Mouse (Mus musculus): ENCODE measurements around the gene Trip6.

Trip6 gene

GRCm38 (mm10) chr5:137314193-137315083 lies at the start of gene Trip6:
Gene Trip6 (minus strand): TSS chr5:137314404.
- DNase-seq (ENCODE audit: low spot score): peak; percentile 98

- DNase-seq (ENCODE audit: low spot score): no peak
Measured at GRCm38 (mm10) chr5:137358382-137358781, 44.2 kb upstream of the Trip6 start.

DNA sequence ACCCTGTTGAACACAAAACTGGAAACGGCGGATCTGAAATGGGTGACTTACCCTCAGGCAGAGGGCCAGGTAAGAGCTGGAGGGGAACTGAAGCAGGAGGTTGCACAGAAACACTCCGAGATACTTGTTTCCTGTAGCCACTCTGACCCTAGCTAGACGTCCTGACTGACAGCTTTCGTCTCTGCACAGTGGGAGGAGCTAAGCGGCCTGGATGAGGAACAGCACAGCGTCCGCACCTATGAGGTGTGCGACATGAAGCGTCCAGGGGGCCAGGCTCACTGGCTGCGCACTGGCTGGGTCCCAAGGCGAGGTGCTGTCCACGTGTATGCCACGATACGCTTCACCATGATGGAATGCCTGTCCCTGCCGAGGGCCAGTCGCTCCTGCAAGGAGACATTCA lies 39.9 kb upstream of the Trip6 start:
- no peak for DNase-seq (ENCODE audit: low spot score)

DNA sequence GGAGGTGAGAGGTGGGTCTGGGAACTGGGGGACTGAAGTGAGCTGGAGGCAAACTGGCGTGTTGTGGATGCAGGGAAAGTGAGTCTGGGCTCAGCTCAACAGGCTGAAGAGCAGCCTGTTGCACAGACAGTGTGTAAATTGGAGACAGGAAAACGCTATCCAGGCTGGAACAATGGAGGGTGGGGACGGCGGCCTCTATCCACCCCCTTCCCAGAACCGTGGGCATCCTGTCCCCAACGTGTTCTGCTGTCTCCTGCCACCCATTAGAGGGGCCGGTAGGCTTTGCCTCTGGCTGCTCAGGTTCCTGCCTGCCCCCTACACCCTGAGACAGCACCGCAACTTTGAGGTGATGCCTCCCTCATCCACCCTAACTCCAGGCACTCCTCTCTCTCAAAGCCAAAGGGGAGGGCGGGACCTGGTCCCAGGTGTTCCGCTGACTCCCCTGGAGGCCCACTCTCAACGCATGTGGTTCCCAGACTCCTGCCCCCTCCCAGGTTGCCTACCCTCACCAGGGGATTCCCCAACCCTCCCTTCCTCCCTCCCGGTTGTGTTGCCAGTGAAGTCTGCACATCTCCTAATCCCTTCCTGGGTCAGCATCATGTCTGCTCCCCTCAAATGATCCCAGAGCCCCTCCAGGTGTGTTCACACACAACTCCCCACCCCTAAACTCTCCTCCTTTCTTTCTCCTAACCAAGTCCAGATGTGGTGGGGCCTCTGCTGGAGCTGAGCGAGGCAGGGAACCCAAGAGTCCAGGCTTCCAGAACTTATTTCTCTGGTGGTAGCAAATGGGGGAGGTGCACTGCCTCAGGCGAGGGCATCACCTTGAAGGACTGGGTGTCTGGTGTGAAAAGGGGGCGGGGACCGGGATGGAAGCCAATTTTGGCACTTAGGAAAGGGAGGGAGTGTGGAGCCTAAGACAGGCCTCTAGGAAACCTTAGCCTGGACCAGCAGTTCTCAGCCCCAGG lies 38.1 kb upstream of the Trip6 start:
- DNase-seq (ENCODE audit: low spot score): peak; percentile 76

GRCm38 (mm10) chr5:137351394-137351793 lies 37.2 kb upstream of the Trip6 start:
- DNase-seq (ENCODE audit: low spot score): no peak

DNA sequence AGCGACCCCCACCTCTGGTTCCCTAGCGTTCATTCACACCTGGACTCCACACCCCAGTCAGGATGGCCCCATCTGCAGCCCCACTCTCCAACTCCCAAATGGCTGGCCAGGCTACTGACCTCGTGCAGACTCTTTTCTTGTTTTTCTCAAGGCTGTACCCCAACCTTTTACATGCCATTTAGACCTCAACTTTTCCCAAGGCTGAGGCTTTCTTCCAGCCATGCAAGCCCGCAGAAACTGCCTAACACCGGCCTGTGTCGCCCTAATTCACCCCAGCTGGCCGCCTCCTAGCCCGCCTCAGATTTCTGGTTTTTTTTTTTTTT lies 36.8 kb upstream of the Trip6 start:
- DNase-seq (ENCODE audit: low spot score): no peak

DNA sequence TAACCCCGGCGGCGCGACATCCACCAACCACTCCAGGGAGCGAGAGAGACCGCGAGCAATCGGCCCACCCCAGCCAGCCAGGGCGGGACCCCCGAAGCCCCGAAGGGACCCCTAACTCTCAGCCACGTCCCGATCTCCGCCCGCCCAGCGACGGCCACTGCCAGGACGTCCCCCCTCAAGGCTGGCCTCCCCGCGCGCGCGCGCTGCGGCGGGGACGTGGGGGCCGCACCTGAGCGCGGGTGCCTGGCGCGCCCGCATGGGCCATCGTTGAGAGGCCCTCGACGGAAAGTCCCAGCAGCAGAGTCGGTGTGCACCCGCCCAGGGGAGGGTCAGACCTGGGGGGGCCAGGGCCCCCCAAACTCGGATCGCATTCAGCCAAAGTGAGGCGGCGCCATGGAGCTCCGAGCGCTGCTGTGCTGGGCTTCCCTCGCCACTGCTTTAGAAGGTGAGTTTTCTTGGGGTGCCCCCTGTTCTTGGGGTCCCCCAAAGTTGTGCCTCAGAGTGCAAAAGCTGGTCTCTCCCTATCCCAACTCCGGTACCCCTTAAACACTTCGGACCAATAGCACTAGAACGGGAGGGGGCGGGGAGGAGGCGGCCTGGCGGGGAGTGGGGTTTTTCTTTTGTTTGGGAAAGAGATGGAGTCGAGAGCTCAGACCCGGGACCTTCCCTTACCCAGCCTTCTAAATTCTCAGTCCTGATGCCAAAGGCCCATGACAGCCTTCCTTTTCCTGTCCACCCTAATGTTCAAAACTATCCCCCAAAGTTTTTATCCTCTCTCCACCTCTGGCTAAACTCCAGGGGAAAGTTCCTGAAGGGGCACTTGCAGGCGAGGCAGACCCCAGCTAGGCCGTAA lies 36.2 kb upstream of the Trip6 start:
- no peak for DNase-seq (ENCODE audit: low spot score)

DNA sequence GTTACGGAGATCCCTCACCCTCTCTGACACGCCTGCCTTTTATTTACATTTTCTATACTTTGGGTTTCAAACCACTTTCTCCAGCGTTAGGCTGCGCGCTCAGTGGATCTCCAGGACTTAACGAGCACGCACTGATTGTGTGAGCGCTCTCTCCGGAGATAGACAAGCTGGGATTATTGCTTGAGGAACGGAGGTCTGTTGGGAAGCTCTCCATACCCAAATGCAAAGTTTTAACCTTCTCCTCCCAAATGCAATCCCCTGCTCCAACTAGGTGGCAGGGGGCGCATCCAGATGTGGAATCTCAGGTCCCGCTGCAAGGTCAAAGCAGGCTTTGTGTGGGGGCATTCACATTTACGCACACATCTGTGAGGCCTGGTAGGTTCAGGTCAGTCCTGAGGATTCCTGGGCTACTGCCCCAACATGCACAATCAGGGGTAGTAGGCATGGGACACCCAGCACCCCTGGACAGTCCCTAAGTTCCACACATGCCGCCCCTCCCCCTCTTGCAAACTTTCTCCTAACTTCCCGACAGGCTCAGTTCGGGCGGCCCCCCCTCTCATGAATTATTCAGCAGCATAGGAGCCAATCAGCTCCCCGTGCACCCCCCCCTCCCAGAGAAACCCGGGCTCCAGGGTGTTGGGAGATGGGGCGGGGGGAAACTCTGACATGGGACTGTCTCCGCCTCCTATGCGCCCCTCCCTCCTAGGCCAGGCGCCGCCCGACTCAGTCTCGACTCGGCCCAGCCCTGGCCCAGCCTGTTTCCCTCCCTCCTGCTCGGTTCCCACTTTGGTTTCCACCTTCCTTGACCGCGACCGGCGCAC lies 35.4 kb upstream of the Trip6 start, which contains the start of gene Ephb4:
Gene Ephb4, plus strand, starts transcription at position 726 of the 821 bp plus-strand sequence.
- peak; percentile 94 for DNase-seq (ENCODE audit: low spot score)

DNA sequence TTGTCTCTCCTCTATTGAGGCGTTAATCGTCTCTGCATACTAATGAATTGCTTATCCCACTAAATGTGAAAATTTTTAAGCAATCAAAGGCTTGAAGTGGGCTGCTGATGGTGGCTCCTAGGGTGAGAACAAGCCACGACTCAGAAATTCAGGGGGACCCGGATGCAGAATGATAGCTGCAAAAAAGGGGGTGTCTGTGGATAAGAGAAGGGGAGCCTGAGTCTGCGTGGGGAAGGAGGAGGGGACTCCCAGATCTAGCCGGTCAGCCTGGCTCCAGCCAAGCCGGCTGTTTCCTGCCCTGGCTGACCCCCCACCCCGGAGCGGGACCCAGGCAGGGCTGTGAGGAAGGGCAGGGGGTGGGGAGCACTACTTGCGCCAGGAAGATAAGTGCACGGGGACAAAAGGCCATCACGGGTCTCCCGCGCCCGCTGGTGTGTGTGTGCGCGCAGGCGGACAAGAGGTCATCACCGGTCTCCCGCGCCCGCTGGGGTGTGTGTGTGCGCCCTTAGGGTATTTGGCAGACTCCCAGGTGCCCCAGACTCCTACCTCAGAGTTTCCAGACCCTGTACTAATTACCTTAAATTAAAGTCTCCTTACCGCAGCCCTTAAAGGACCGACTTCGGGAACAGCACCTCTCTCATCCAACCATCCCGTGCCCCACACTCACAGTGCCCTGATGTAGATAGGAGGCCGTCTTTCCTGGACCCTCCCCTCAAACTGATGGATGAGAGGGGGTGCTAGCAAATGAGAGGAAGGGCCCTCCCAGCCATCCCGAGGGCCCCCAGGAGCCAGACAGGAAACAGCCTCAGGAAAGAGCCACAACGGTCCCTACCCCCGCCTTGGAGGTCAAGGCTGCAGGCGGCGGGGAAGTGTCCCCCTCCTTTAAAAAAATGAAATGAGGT lies 34.5 kb upstream of the Trip6 start:
- peak; percentile 69 for DNase-seq (ENCODE audit: low spot score)

- DNase-seq (ENCODE audit: low spot score): no peak
Measured at GRCm38 (mm10) chr5:137347856-137348255, 33.7 kb upstream of the Trip6 start.

- DNase-seq (ENCODE audit: low spot score): no peak
Measured at GRCm38 (mm10) chr5:137346983-137347382, 32.8 kb upstream of the Trip6 start.

DNA sequence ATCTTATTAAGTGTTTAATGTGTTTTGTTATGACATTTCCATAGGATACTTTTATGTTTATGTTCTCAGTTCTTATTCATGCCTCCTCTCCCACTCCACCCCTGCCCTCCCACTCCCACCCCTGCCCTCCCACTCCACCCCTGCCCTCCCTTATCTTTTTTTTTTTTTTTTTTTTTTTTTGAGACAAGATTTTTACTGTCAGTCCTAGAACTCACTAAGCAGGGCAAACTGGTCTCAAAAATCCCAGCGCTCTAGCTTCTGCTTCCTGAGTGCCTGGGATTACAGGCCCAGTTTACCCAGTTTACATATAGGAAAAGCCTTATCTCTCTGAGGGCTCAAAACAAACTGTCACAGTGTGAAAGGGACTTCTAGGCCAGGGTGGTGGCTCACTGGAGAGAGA lies 32.2 kb upstream of the Trip6 start:
- no peak for DNase-seq (ENCODE audit: low spot score)

DNA sequence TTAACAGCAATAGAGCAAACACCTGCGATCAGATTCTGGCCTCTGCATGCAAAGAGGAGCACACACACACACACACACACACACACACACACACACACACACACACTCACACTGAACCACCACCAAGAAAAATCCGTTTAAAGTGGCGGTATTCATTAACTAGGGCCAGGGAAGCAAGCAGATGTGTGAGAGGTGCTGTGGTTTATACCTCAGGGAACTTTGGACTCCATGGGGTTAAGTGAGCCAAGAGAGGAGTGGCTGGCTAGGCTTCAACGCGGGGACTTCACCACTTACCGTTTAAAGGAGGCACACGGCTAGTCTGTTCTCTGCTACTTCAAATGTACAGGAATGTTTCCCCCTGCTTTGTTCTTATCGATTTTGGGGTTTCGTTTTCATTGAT lies 31.6 kb upstream of the Trip6 start:
- no peak for DNase-seq (ENCODE audit: low spot score)

GRCm38 (mm10) chr5:137343869-137344268 lies 29.7 kb upstream of the Trip6 start:
- DNase-seq (ENCODE audit: low spot score): no peak

GRCm38 (mm10) chr5:137343412-137343811 lies 29.2 kb upstream of the Trip6 start:
- DNase-seq (ENCODE audit: low spot score): no peak

DNA sequence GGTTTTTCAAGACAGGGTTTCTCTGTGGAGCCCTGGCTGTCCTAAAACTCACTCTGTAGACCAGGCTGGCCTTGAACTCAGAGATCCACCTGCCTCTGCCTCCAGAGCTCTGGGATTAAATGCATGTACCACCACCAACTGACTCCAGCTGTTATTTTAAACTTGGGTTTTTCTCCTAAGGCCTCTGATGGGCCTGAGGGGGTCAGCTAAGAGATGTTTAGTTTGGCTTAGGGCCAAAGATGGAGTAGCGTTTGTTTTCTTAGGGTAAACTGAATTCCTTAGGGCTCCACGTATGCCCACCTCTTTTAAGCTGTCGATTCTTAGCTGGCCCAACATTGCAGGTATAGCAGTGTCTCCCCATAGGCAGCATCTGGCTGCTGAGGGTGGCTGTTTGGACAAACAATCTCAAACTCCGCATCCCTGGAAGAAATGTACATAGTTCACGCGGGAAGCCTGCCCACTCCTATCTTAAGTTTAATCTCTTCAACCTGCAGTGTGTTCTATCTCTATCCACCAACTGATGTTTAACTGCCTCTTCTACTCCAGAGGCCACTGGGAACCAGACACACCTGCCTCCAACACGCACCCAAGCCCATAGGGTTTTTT lies 28.3 kb upstream of the Trip6 start:
- DNase-seq (ENCODE audit: low spot score): no peak

GRCm38 (mm10) chr5:137340222-137340621 lies 26.0 kb upstream of the Trip6 start:
- no peak for DNase-seq (ENCODE audit: low spot score)

DNA sequence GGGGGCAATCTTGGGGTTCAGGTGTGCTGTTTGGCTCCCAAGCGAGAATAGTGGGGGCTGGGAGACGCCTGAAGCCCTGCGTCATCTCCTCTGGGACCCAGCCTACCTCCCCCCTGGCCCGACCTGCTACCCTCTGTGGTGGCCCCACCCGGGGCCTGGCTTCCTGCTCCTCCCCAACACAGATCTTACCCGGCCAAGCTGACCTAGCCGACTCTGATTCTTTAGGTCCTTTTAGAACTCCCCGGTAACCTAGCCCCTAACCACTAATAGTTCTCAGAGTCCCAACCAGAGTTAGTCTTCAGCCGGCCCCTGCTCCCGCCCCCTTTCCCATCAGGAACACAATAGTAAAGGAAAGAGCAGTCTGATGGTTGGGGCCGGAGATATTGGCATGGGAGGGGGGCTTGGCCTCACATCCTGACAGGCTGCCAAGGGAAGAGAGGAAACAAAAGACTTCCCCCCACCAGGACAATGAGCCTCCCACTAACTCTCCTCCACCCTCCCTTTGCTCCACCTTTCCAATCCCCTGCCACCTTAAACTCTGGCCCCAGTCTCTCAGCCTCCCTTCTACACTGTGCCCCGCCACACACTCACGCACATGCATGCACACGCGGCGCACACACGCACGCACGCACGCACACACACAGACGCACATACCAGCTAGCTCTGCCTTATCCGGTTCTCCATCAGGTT lies 25.2 kb upstream of the Trip6 start:
- peak; percentile 65 for DNase-seq (ENCODE audit: low spot score)

Data from testis, postnatal 10 days (tissue).